Comparison of ENCODE assay signal across 10 mouse cellular contexts in the genomic region with DNA sequence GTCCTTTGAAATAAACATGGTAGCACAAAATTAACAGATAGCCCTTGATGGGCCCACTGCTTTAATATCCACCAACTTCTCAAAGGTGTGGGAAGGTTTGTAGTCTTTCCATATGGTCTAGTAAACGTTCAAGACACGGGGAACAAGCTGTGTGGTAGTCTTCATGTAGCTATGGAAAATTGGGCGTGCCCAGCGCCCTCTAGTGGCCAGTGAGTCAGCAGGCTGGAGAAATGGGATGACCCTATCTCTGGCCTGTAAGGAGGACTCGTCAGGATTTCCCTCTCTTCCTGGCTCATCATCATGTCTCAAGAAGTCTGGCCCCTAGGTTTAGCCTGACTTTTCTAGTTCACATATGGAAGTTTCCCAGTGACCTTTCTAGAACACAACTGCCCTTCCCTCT. TPM values are rescaled to one million over a fixed set of nuclear protein-coding genes. Genes with fewer than 3 reads are reported as not detected.
DNase-seq lines count a peak whose midpoint lies in the region; ATAC-seq and TF ChIP-seq lines count a peak whose summit lies in the region.
"Had no signal": no experiment of that assay in that cellular context is flagged by ENCODE, and none has a peak within 500 bp of the region (broad histone marks: within the 10 kb centered on the region; RNA-seq: fewer than 3 reads in every experiment).

No protein-coding gene starts in this region.

- H3K36me3 ChIP-seq in G1E (replicated peaks), result no peaks in the 10 kb centered on the region
- no peaks in the 10 kb centered on the region for H3K36me3 ChIP-seq in forebrain, embryonic 14.5 days (ENCODE audit: control insufficient read depth, insufficient read depth, low read length)
- no peaks in the 10 kb centered on the region for H3K36me3 ChIP-seq in stomach, postnatal 0 days (ENCODE audit: control insufficient read depth, insufficient read depth, low read length)
- H3K36me3 ChIP-seq: liver, embryonic 15.5 days had no signal

- no peak overlapping the region for H3K9ac ChIP-seq in forebrain, embryonic 14.5 days (ENCODE audit: low read length)
- no peak overlapping the region for H3K9ac ChIP-seq in stomach, postnatal 0 days (ENCODE audit: low read length)
- H3K9ac ChIP-seq: liver, embryonic 15.5 days had no signal

- DNase-seq in layer of hippocampus, adult 18-20 months (ENCODE audit: low spot score in 2 of 2), result peak; percentile 22 to 59
- DNase-seq in layer of hippocampus, adult 9-10 months (ENCODE audit: low spot score), result no peak
- peak; percentile 26 for DNase-seq in G1E (ENCODE audit: low spot score)
- DNase-seq in cerebellum, adult 11 months, result peak; percentile 66
- DNase-seq in forebrain, embryonic 14.5 days (ENCODE audit: low spot score), result peak; percentile 58
- DNase-seq in kidney, postnatal 10 days, result peak; percentile 76
- DNase-seq in stomach, postnatal 0 days (ENCODE audit: low spot score), result peak; percentile 59

- peaks cover 2% of the 10 kb centered on the region for H3K4me1 ChIP-seq in G1E (ENCODE audit: insufficient read depth, low read depth, low read length)
- no peaks in the 10 kb centered on the region for H3K4me1 ChIP-seq in forebrain, embryonic 14.5 days (ENCODE audit: control insufficient read depth, insufficient read depth, low read length)
- no peaks in the 10 kb centered on the region for H3K4me1 ChIP-seq in stomach, postnatal 0 days (replicated peaks; ENCODE audit: control insufficient read depth, insufficient read depth)

- H3K27me3 ChIP-seq in G1E (ENCODE audit: insufficient read depth, low read length), result peaks cover 46% of the 10 kb centered on the region
- H3K27me3 ChIP-seq in forebrain, embryonic 14.5 days (replicated peaks; ENCODE audit: control insufficient read depth, insufficient read depth, low read length), result no peaks in the 10 kb centered on the region
- H3K27me3 ChIP-seq in stomach, postnatal 0 days (ENCODE audit: control insufficient read depth, insufficient read depth, low read length), result no peaks in the 10 kb centered on the region
- H3K27me3 ChIP-seq: liver, embryonic 15.5 days had no signal

- no peak; the same call in 1 of the 2 replicates for ATAC-seq in G1E (ENCODE audit: extremely low read depth, insufficient number of reproducible peaks, low FRiP score, poor library complexity, severe bottlenecking)
- ATAC-seq in forebrain, embryonic 14.5 days, result 0 out of 2 replicates have a peak, but pooled peaks have one; percentile 44
- ATAC-seq in megakaryocyte progenitor cell, adult 5-6 weeks (replicated peaks; ENCODE audit: poor library complexity), result peak; percentile 80
- ATAC-seq in stomach, postnatal 0 days (ENCODE audit: low FRiP score, low TSS enrichment), result no peak

- TF ChIP-seq CTCF in G1E (IDR thresholded peaks at IDR 0.05; ENCODE audit: low read depth, low read length), result peak; percentile 81
- TF ChIP-seq CTCF in stomach, postnatal 0 days (IDR thresholded peaks at IDR 0.05; ENCODE audit: low read depth), result peak; percentile 80

- no peaks in the 10 kb centered on the region for H3K9me3 ChIP-seq in G1E (replicated peaks)
- H3K9me3 ChIP-seq in forebrain, embryonic 14.5 days (replicated peaks; ENCODE audit: control insufficient read depth, low read length), result no peaks in the 10 kb centered on the region
- no peaks in the 10 kb centered on the region for H3K9me3 ChIP-seq in stomach, postnatal 0 days (ENCODE audit: control insufficient read depth, low read length)
- H3K9me3 ChIP-seq: liver, embryonic 15.5 days had no signal

- no peak overlapping the region for H3K4me2 ChIP-seq in forebrain, embryonic 14.5 days (ENCODE audit: low read length)
- H3K4me2 ChIP-seq in stomach, postnatal 0 days (replicated peaks; ENCODE audit: low read depth), result no peak overlapping the region
- H3K4me2 ChIP-seq: liver, embryonic 15.5 days had no signal

- H3K4me3 ChIP-seq in G1E (ENCODE audit: low read depth, low read length), result no peak overlapping the region
- no peak overlapping the region for H3K4me3 ChIP-seq in forebrain, embryonic 14.5 days (ENCODE audit: low read depth, low read length)
- no peak overlapping the region for H3K4me3 ChIP-seq in stomach, postnatal 0 days (ENCODE audit: low read depth, low read length)
- H3K4me3 ChIP-seq: erythroblast, embryonic 14.5 days; liver, embryonic 15.5 days had no signal

- TF ChIP-seq EP300 in stomach, postnatal 0 days (optimal IDR thresholded peaks at IDR 0.05), result no peak

- H3K27ac ChIP-seq in forebrain, embryonic 14.5 days (ENCODE audit: low read depth, low read length), result no peak overlapping the region
- H3K27ac ChIP-seq in stomach, postnatal 0 days (replicated peaks), result no peak overlapping the region
- H3K27ac ChIP-seq: liver, embryonic 15.5 days had no signal

- 19% methylated on average over 5 of the region's 5 CpGs for WGBS in forebrain, embryonic 14.5 days
- 11% methylated on average over 5 of the region's 5 CpGs for WGBS in stomach, postnatal 0 days

RNA-seq across cellular contexts. Expression of a gene that starts 8.8 kb away (rescaled TPM):
- total RNA-seq in layer of hippocampus, adult 18-20 months (2021), result under 1 TPM in 1 of 2 experiments, not detected in 1; 0.10 TPM
- not detected in 2 replicates for total RNA-seq in G1E (2014; fragmentation: Nextera tagmentation)
- total RNA-seq in G1E (2017), result 0.05 and 0.06 TPM in 2 replicates
- not detected in 2 replicates for polyA plus RNA-seq in G1E (2012)
- polyA plus RNA-seq in forebrain, embryonic 14.5 days (2014; fragmentation: Nextera tagmentation; extraction: Ambion mirVana), result 0.10 TPM in 2 replicates
- total RNA-seq in megakaryocyte progenitor cell, adult 5-6 weeks (2015), result not detected in 2 replicates
- total RNA-seq in megakaryocyte progenitor cell, adult 5-6 weeks (2017), result not detected in 2 replicates
- 0.04 TPM in 2 replicates for polyA plus RNA-seq in stomach, postnatal 0 days (2015; fragmentation: Nextera tagmentation; extraction: Ambion mirVana)
- polyA plus RNA-seq: erythroblast, embryonic 14.5 days; liver, embryonic 15.5 days had no signal

RNA-seq across cellular contexts. Expression of a gene that starts 12.5 kb away (rescaled TPM):
- total RNA-seq in layer of hippocampus, adult 18-20 months (2021), result 10 to 100 TPM; 23.8 to 24.7 TPM
- total RNA-seq in G1E (2014; fragmentation: Nextera tagmentation), result not detected in 2 replicates
- total RNA-seq in G1E (2017), result 0.17 TPM in 1 of 2 replicates, not detected in the other
- 0.04 and 0.08 TPM in 2 replicates for polyA plus RNA-seq in G1E (2012)
- 42.7 and 43.4 TPM in 2 replicates for polyA plus RNA-seq in forebrain, embryonic 14.5 days (2014; fragmentation: Nextera tagmentation; extraction: Ambion mirVana)
- total RNA-seq in megakaryocyte progenitor cell, adult 5-6 weeks (2015), result 2.0 and 2.4 TPM in 2 replicates
- total RNA-seq in megakaryocyte progenitor cell, adult 5-6 weeks (2017), result 1.2 and 1.3 TPM in 2 replicates
- 6.1 and 7.5 TPM in 2 replicates for polyA plus RNA-seq in stomach, postnatal 0 days (2015; fragmentation: Nextera tagmentation; extraction: Ambion mirVana)

RNA-seq across cellular contexts. Expression of a gene that starts 38.6 kb away (rescaled TPM):
- 100 to 1,000 TPM; 172 to 174 TPM for total RNA-seq in layer of hippocampus, adult 18-20 months (2021)
- total RNA-seq in G1E (2014; fragmentation: Nextera tagmentation) (76.3 and 79.5 TPM in 2 replicates), G1E (2017) (60.8 and 71.5 TPM in 2 replicates)
- 20.3 and 21.7 TPM in 2 replicates for polyA plus RNA-seq in G1E (2012)
- polyA plus RNA-seq in forebrain, embryonic 14.5 days (2014; fragmentation: Nextera tagmentation; extraction: Ambion mirVana), result 141 and 175 TPM in 2 replicates
- total RNA-seq in megakaryocyte progenitor cell, adult 5-6 weeks (2015), result 126 and 142 TPM in 2 replicates
- total RNA-seq in megakaryocyte progenitor cell, adult 5-6 weeks (2017), result 74.5 and 85.5 TPM in 2 replicates
- 105 TPM in 2 replicates for polyA plus RNA-seq in stomach, postnatal 0 days (2015; fragmentation: Nextera tagmentation; extraction: Ambion mirVana)

RNA-seq across cellular contexts. Expression of a gene that starts 46.1 kb away (rescaled TPM):
- 100 to 1,000 TPM; 192 to 201 TPM for total RNA-seq in layer of hippocampus, adult 18-20 months (2021)
- not detected in 2 replicates for total RNA-seq in G1E (2014; fragmentation: Nextera tagmentation)
- total RNA-seq in G1E (2017), result 0.11 and 0.23 TPM in 2 replicates
- polyA plus RNA-seq in G1E (2012), result not detected in 2 replicates
- polyA plus RNA-seq in forebrain, embryonic 14.5 days (2014; fragmentation: Nextera tagmentation; extraction: Ambion mirVana), result 39.5 and 53.7 TPM in 2 replicates
- 9.8 and 13.9 TPM in 2 replicates for total RNA-seq in megakaryocyte progenitor cell, adult 5-6 weeks (2015)
- total RNA-seq in megakaryocyte progenitor cell, adult 5-6 weeks (2017), result 10.3 and 12.6 TPM in 2 replicates
- 1.8 and 2.2 TPM in 2 replicates for polyA plus RNA-seq in stomach, postnatal 0 days (2015; fragmentation: Nextera tagmentation; extraction: Ambion mirVana)

Comparison
In these comparisons a context has a peak if more than half of its experiments do, and no peak if none do; other contexts are left out.
1. ATAC-seq: peak in forebrain, embryonic 14.5 days (single experiment) and megakaryocyte progenitor cell, adult 5-6 weeks (single experiment); none in G1E (single experiment) and stomach, postnatal 0 days (single experiment).
2. RNA of a gene that starts 12.5 kb away (total RNA-seq): 23.8 to 24.7 TPM in layer of hippocampus, adult 18-20 months; 1.2 to 2.4 TPM in megakaryocyte progenitor cell, adult 5-6 weeks and 0.17 TPM in G1E; every median in the first group is over 4 times any median in the second.